Mouse (Mus musculus) left cerebral cortex, adult 8-10 months (tissue): ENCODE data around the gene Gm5728. TPM values are rescaled to one million over a fixed set of nuclear protein-coding genes. Genes with fewer than 3 reads are reported as not detected.
"Not testable (repeated sequence)": the region's sequence is repeated elsewhere in the genome, so short reads cannot be mapped to it uniquely, and the experiment has no call there.

ENCODE experiments used
- DNase-seq, 2 experiments: peaks; one replicate each; pipeline ENCODE4 v3.0.0; 2022; ENCODE audit warnings: low spot score in 2 of 2
- total RNA-seq, 4 experiments: library from RNA; stranded (reverse); gene quantifications; 2 replicates each; pipeline ENCODE4 v1.2.4; 2022

Gene Gm5728
- total RNA-seq: not detected

DNA sequence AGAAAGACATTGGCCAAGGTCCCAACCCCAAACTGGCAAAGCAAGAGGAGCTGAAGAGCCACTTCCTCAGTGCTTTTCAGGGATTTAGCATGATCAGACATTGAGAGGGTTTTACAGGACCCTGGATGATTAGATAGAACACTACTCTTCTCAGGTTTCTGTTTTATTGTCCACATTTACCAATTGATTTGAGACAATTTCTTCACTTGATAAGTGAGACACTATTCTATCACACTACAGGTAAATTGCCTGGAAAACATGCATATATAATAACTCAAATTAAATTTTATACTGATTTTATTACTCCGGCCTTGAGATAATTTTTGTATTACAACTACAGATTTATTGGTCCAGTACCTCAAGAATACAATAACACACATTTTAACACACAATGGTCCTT lies at the start of gene Gm5728:
Gm5728 (minus strand) TSS at position 101 of the 400 bp plus-strand sequence.
- not testable (repeated sequence) for DNase-seq

DNA sequence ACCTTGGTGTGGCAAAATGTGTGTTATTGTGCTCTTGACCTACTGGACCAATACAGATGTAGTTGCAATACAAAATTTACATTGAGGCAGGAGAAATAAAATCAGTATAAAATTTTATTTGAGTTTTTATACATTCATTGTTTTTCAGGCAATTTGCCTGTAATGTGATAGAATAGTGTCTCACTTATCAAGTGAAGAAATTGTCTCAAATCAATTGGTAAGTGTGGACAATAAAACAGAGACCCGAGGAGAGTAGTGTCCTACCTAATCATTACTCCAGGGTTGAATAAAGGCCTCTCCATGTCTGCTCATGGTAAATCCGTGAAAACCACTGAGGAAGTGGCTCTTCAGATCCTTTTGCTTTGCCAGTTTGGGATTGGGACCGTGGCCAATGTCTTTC lies 42.4 kb upstream of the Gm5728 start, which contains the start of gene Vmn1r100:
Vmn1r100 (plus strand) TSS at position 301 of the 400 bp plus-strand sequence.
- not testable (repeated sequence) for DNase-seq

DNA sequence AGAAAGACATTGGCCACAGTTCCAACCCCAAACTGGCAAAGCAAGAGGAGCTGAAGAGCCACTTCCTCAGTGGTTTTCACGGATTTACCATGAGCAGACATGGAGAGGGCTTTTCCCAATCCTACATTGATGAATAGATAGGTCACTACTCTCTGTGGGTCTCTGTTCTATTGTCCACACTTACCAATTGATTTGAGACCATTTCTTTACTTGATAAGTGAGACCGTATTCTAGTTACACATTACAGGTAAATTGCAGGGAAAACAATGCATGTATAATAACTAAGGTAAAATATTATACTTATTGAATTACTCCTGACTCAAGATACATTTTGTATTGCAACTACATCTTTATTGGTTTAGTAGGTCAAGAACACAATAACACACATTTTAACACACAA lies 41.2 kb downstream of the Gm5728 start, which contains the start of gene Gm4133:
Gm4133 (minus strand) TSS at position 101 of the 400 bp plus-strand sequence.
- not testable (repeated sequence) for DNase-seq

Other genes starting within 250 kb of the Gm5728 start
- gene Vmn1r93, start 236.3 kb downstream of the Gm5728 start, total RNA-seq: not detected
- not detected for gene Vmn1r94, start 207.0 kb downstream of the Gm5728 start, total RNA-seq
- not detected for gene Vmn1r95, start 181.7 kb downstream of the Gm5728 start, total RNA-seq
- gene Gm6164, start 169.8 kb downstream of the Gm5728 start, total RNA-seq: not detected
- gene Gm4498, start 141.6 kb downstream of the Gm5728 start, total RNA-seq: not detected
- not detected for gene Gm5890, start 112.6 kb downstream of the Gm5728 start, total RNA-seq
- gene Gm4133, start 41.3 kb downstream of the Gm5728 start, total RNA-seq: not detected
- gene Vmn1r100, start 42.5 kb upstream of the Gm5728 start, total RNA-seq: not detected
- not detected for gene Vmn1r101, start 67.2 kb upstream of the Gm5728 start, total RNA-seq
- gene Gm10670, start 99.5 kb upstream of the Gm5728 start, total RNA-seq: not detected
- gene Vmn1r103, start 135.1 kb upstream of the Gm5728 start, total RNA-seq: not detected
- not detected for gene Vmn1r104, start 158.4 kb upstream of the Gm5728 start, total RNA-seq
- not detected for gene Gm5726, start 170.3 kb upstream of the Gm5728 start, total RNA-seq
- gene Gm4141, start 200.8 kb upstream of the Gm5728 start, total RNA-seq: not detected
- gene Gm4513, start 223.6 kb upstream of the Gm5728 start, total RNA-seq: not detected